10 mouse cellular contexts compared by ENCODE assay signal in genomic region chr11:119935457-119935856, GRCm38 (mm10). TPM values are rescaled to one million over a fixed set of nuclear protein-coding genes. Genes with fewer than 3 reads are reported as not detected.
DNase-seq lines count a peak whose midpoint lies in the region; ATAC-seq and TF ChIP-seq lines count a peak whose summit lies in the region.
"Had no signal": no experiment of that assay in that cellular context is flagged by ENCODE, and none has a peak within 500 bp of the region (broad histone marks: within the 10 kb centered on the region; RNA-seq: fewer than 3 reads in every experiment).

No protein-coding gene starts in this region.

- 0 out of 2 replicates have a peak overlapping the region, but pooled peaks have one; percentile 30 for H3K9ac ChIP-seq in hindbrain, embryonic 13.5 days
- H3K9ac ChIP-seq: embryonic facial prominence, embryonic 13.5 days; liver, embryonic 13.5 days had no signal

- peaks cover 50% of the 10 kb centered on the region for H3K4me1 ChIP-seq in hindbrain, embryonic 13.5 days (replicated peaks)

- peak; percentile 64 to 71 for DNase-seq in left cerebral cortex, adult 2 months (ENCODE audit: extremely low spot score in 1 of 2, low spot score in 2 of 2)
- no peak for DNase-seq in left cerebral cortex, adult 11 months (ENCODE audit: low spot score)
- peak; percentile 70 to 89 for DNase-seq in adrenal gland, adult (ENCODE audit: inconsistent age in 2 of 2, low spot score in 1 of 2)
- DNase-seq in embryo, embryonic 10.5 days (ENCODE audit: low spot score): peak; percentile 81
- peak; percentile 85 for DNase-seq in lung, postnatal 14 days
- DNase-seq in right cerebral cortex, adult 2 months (ENCODE audit: low spot score in 2 of 2): peak; percentile 74 to 77
- DNase-seq: liver, embryonic 13.5 days had no signal

- H3K36me3 ChIP-seq in hindbrain, embryonic 13.5 days: no peaks in the 10 kb centered on the region
- H3K36me3 ChIP-seq: embryonic facial prominence, embryonic 13.5 days; liver, embryonic 13.5 days had no signal

- intact Hi-C loops in left cerebral cortex, adult 2 months (cut with DNase I): no loop called here

- H3K9me3 ChIP-seq in hindbrain, embryonic 13.5 days: no peaks in the 10 kb centered on the region
- H3K9me3 ChIP-seq: embryonic facial prominence, embryonic 13.5 days; liver, embryonic 13.5 days had no signal

- ATAC-seq in hindbrain, embryonic 13.5 days (ENCODE audit: low FRiP score): no peak
- ATAC-seq in activated CD4-positive, CD25-positive, alpha-beta regulatory T cell, adult 4 months: no peak

- H3K27me3 ChIP-seq in hindbrain, embryonic 13.5 days: peaks cover 24% of the 10 kb centered on the region
- H3K27me3 ChIP-seq: embryonic facial prominence, embryonic 13.5 days had no signal

- no peak overlapping the region for H3K4me2 ChIP-seq in hindbrain, embryonic 13.5 days
- H3K4me2 ChIP-seq: embryonic facial prominence, embryonic 13.5 days; liver, embryonic 13.5 days had no signal

- no peak overlapping the region for H3K4me3 ChIP-seq in left cerebral cortex, adult 2 months
- no peak overlapping the region for H3K4me3 ChIP-seq in hindbrain, embryonic 13.5 days
- H3K4me3 ChIP-seq: embryonic facial prominence, embryonic 13.5 days; liver, embryonic 13.5 days had no signal

- H3K27ac ChIP-seq in left cerebral cortex, adult 2 months: peak overlapping the region; percentile 89
- H3K27ac ChIP-seq in hindbrain, embryonic 13.5 days: no peak overlapping the region
- H3K27ac ChIP-seq: liver, embryonic 13.5 days had no signal

- TF ChIP-seq CTCF in left cerebral cortex, adult 2 months (IDR thresholded peaks at IDR 0.05): peak; percentile 83

- WGBS in hindbrain, embryonic 13.5 days: 20% methylated on average over 6 of the region's 6 CpGs

RNA-seq across cellular contexts. Expression of gene Baiap2, which starts 7.1 kb away (rescaled TPM):
- 100 to 1,000 TPM; 249 to 287 TPM for total RNA-seq in left cerebral cortex, adult 2 months (2021)
- 10.0 and 12.3 TPM in 2 replicates for polyA plus RNA-seq in hindbrain, embryonic 13.5 days (2015; fragmentation: Nextera tagmentation; extraction: Ambion mirVana)
- polyA plus RNA-seq in activated CD4-positive, CD25-positive, alpha-beta regulatory T cell, adult 4 months (2017; shearing (Covaris generic)): 10 to 100 TPM in 1 of 2 experiments, 1 to 10 TPM in 1; 6.9 to 12.0 TPM

RNA-seq across cellular contexts. Expression of gene Chmp6, which starts 22.2 kb away (rescaled TPM):
- total RNA-seq in left cerebral cortex, adult 2 months (2021): 10 to 100 TPM; 37.2 to 43.6 TPM
- 100 and 103 TPM in 2 replicates for polyA plus RNA-seq in hindbrain, embryonic 13.5 days (2015; fragmentation: Nextera tagmentation; extraction: Ambion mirVana)
- 10 to 100 TPM; 46.6 to 52.0 TPM for polyA plus RNA-seq in activated CD4-positive, CD25-positive, alpha-beta regulatory T cell, adult 4 months (2017; shearing (Covaris generic))
